Mouse (Mus musculus) kidney, postnatal 4 days (tissue): ENCODE data around the gene Ano7.
"Not testable (repeated sequence)": the region's sequence is repeated elsewhere in the genome, so short reads cannot be mapped to it uniquely, and the experiment has no call there.

Source experiments
- DNase-seq, 2 experiments: peaks; one replicate each; pipeline ENCODE4 v3.0.0; 2021; ENCODE audit warnings: mixed read lengths in 2 of 2

The Ano7 gene

DNA sequence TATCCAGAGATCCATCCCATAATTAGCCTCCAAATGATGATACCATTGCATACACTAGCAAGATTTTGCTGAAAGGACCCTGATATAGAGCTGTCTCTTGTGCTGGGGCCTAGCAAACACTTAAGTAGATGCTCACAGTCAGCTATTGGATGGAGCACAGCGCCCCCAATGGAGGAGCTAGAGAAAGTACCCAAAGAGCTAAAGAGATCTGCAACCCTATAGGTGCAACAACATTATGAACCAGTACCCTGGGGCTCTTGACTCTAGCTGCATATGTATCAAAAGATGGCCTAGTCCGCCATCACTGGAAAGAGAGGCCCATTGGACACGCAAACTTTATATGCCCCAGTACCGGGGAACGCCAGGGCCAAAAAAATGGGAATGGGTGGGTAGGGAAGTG, 76.4 kb downstream of the Ano7 start:
- DNase-seq, result not testable (repeated sequence)

DNA sequence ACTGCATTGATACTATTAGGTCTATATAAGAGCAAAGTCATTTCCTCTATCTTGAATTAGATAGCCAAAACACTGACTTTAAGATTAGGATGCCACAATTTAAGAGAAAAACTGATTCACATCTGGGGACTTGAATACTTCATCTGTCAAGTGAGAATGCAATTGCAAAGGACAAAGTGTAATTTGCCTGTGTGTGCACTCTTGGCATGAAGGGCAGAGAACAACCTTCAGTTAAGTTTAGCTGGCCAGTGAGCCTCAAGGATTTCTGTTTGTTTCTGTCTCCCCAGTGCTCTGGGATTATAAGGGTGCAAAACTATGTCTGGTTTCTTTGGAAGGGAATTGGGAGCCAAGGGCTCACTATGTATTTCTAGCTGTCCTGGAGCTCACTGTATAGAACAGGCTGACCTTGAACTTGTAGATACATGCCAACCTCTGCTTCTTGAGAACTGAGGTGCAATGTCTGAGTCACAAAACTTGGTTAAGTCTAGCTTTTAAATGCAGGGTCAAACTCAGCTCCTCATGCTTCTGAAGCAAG, 80.1 kb downstream of the Ano7 start:
- DNase-seq, result no peak
